Mouse (Mus musculus) C2C12 (cell line): ENCODE data around the gene Atp2b2.

ENCODE experiments used
- CTCF ChIP-seq: IDR thresholded peaks from one replicate; pipeline ENCODE4 v1.5.1; 2011; ENCODE audit not compliant: control insufficient read depth, insufficient read depth, insufficient read length
- MAX ChIP-seq: IDR thresholded peaks from one replicate; pipeline ENCODE4 v1.6.1; 2011; ENCODE audit warnings: mild to moderate bottlenecking, control low read depth
- USF1 ChIP-seq: IDR thresholded peaks from one replicate; pipeline ENCODE4 v1.6.1; 2011; ENCODE audit warnings: low read depth, mild to moderate bottlenecking, control low read depth, moderate library complexity

DNA sequence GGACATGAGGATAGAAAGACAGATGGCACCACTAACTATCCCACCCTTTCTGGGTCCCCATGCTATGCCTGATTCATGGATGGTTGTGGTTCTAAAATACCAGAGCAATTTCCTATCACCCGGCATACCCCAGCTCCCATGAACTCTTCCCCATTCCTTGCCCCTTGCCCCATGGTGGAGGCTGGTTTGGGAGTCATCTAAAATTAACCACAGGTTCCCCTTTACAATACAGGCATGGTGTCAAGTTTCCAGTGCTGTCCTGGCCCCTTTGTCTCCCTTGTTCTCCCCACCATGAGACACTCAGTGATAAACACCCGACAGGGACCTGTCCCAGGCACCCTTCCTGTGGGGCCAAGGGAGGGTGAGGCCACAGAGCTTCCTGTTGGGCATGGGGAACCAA is 204.7 kb downstream of the Atp2b2 start:
- TF ChIP-seq CTCF (no peak), MAX (no peak), USF1 (no peak)
